Mouse (Mus musculus) limb, embryonic 11.5 days (tissue): ENCODE data around the gene Mboat1. TPM values are rescaled to one million over a fixed set of nuclear protein-coding genes. Genes with fewer than 3 reads are reported as not detected.

ENCODE experiments used
- ATAC-seq: fragments of 200-750 bp; cut with Nextera tagmentation; 2 replicates; pipeline ENCODE4 v1.8.0; 2017; ENCODE audit warnings: low read depth; ENCODE audit not compliant: insufficient number of reproducible peaks, low FRiP score, low TSS enrichment
- DNase-seq: peaks from one replicate; pipeline ENCODE4 v3.0.0-alpha.2; 2015; ENCODE audit warnings: low spot score
- H3K27ac ChIP-seq: fragments of 300-500 bp; sonication (generic); replicated peaks from 2 replicates; pipeline ENCODE4 v1.5.1; 2014; ENCODE audit warnings: low read depth, mild to moderate bottlenecking, low read length
- H3K27me3 ChIP-seq: fragments of 300-500 bp; sonication (generic); 2 replicates; pipeline ENCODE4 v1.6.1; 2014; ENCODE audit warnings: mild to moderate bottlenecking, low read length, mixed read lengths; ENCODE audit not compliant: control insufficient read depth, insufficient read depth
- H3K36me3 ChIP-seq: fragments of 300-500 bp; sonication (generic); 2 replicates; pipeline ENCODE4 v1.6.1; 2014; ENCODE audit warnings: mild to moderate bottlenecking, low read length, moderate library complexity, mixed read lengths; ENCODE audit not compliant: control insufficient read depth, insufficient read depth
- H3K4me1 ChIP-seq: fragments of 300-500 bp; sonication (generic); 2 replicates; pipeline ENCODE4 v1.6.1; 2014; ENCODE audit warnings: low read length, mixed read lengths; ENCODE audit not compliant: control insufficient read depth, insufficient read depth
- H3K4me2 ChIP-seq: fragments of 300-500 bp; sonication (generic); 2 replicates; pipeline ENCODE4 v1.6.1; 2014; ENCODE audit warnings: low read depth, mild to moderate bottlenecking, moderate library complexity; ENCODE audit not compliant: severe bottlenecking
- H3K4me3 ChIP-seq: fragments of 300-500 bp; sonication (generic); 2 replicates; pipeline ENCODE4 v1.5.1; 2014; ENCODE audit warnings: low read depth, low read length
- H3K9ac ChIP-seq: fragments of 300-500 bp; sonication (generic); 2 replicates; pipeline ENCODE4 v1.6.1; 2014; ENCODE audit warnings: mild to moderate bottlenecking, low read length
- H3K9me3 ChIP-seq: fragments of 300-500 bp; sonication (generic); 2 replicates; pipeline ENCODE4 v1.6.1; 2016; ENCODE audit warnings: low read length; ENCODE audit not compliant: control insufficient read depth
- WGBS: fragments of 180-500 bp; shearing (Covaris S2); extraction: QIAGEN DNeasy Blood & Tissue Kit; methylation state at CpG from one replicate; pipeline ENCODE4 v1.1.7; 2014; 5-methylcytosine and 5-hydroxymethylcytosine counted together
- polyA plus RNA-seq: library from polyadenylated mRNA; unstranded; fragments of >200 nt; fragmentation: Nextera tagmentation; extraction: Ambion mirVana; gene quantifications from 2 replicates; pipeline ENCODE4 v1.2.1, GENCODE M21; 2014

The Mboat1 gene
- polyA plus RNA-seq, 1 experiment from 2014 or later, result 4.4 TPM

DNA sequence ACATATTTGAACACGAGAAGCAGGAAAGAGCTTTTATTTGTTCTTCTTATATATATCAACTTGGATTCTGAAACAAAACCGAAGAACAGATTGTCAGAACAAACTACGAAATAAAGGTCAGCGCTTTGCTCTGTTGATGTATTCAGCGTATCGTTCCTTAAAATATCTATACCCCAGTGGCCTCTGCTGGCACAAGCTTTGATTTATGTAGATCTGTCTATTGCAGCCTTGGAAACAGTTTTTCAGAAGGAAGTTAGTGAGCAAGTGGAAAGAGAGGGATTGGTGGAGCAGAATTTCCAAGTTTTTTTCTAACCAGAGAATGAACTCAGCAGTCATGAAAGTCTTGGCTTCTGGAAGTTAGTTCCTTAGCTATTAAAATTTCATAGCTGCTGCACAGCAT lies 103.1 kb downstream of the Mboat1 start:
- no peaks in the 10 kb centered on the region for H3K27me3 ChIP-seq
- H3K4me1 ChIP-seq, result no peaks in the 10 kb centered on the region
- no peak overlapping the region for H3K4me3 ChIP-seq
- no peak for DNase-seq
- H3K36me3 ChIP-seq, result no peaks in the 10 kb centered on the region
- H3K9ac ChIP-seq, result no peak overlapping the region
- WGBS, result 89% methylated on average over 6 of the region's 6 CpGs
- H3K4me2 ChIP-seq, result no peak overlapping the region
- no peak overlapping the region for H3K27ac ChIP-seq
- no peaks in the 10 kb centered on the region for H3K9me3 ChIP-seq
- ATAC-seq, result no peak

DNA sequence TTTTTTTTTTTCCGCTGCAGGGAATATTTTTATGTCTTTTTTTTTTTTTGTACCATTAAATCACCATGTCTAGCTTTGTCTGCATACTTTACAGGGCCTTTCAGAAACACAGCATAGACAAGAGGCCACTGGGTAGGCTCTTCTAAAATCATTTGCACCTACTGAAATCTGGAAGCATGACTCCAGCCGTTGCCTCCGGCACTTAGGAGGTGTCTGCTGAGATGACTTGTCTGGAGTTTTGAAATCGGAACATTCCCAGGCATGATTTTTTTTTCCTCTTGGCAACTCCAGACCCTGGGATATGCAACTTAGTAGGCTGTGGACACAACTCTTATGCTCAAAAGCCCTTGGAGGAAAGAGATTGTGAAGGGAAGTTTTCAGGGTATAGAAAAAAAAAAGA lies 109.3 kb downstream of the Mboat1 start:
- Histone ChIP-seq H3K9me3 (no peaks in the 10 kb centered on the region), H3K27me3 (no peaks in the 10 kb centered on the region), H3K4me2 (no peak overlapping the region), H3K36me3 (no peaks in the 10 kb centered on the region), H3K4me1 (0 out of 2 replicates have a peak, but pooled peaks cover 5% of the 10 kb centered on the region), H3K4me3 (no peak overlapping the region), H3K9ac (no peak overlapping the region), H3K27ac (no peak overlapping the region)
- ATAC-seq (no peak), DNase-seq (no peak)
- WGBS, result 83% methylated on average over 4 of the region's 4 CpGs

DNA sequence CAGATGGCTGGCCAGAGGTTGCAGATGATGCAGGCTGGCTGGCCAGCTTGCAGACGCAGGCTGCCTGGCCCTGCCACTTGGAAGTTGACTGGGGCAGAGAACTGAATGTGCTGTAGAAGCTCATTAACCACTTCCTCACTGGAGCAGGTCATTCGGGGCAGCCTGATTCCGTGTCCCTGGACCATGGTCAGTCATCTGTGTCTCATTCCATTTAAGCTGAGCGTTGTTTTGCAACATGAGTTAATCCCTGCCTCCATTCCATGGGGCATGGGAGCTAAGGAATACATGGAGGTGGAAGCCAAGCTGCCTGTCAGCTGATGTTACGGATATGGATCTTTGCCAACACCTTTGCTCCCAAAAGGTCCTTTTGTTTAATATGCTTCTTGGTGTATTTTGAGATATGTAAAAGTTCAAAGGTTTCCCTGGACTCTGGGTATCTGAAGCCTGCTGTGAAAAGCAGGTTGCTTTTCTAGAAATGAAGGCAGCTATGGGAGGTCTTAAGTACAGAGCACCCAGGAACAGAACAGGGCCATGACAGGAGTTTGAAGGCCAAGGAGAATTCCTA lies 114.1 kb downstream of the Mboat1 start:
- ATAC-seq, result no peak
- no peak for DNase-seq
- no peaks in the 10 kb centered on the region for H3K36me3 ChIP-seq
- no peaks in the 10 kb centered on the region for H3K9me3 ChIP-seq
- 40% methylated on average over 5 of the region's 5 CpGs for WGBS
- H3K27me3 ChIP-seq, result no peaks in the 10 kb centered on the region
- no peak overlapping the region for H3K4me3 ChIP-seq
- H3K4me2 ChIP-seq, result no peak overlapping the region
- H3K9ac ChIP-seq, result no peak overlapping the region
- H3K27ac ChIP-seq, result no peak overlapping the region
- H3K4me1 ChIP-seq, result peaks cover 11% of the 10 kb centered on the region; the same call in 1 of the 2 replicates

DNA sequence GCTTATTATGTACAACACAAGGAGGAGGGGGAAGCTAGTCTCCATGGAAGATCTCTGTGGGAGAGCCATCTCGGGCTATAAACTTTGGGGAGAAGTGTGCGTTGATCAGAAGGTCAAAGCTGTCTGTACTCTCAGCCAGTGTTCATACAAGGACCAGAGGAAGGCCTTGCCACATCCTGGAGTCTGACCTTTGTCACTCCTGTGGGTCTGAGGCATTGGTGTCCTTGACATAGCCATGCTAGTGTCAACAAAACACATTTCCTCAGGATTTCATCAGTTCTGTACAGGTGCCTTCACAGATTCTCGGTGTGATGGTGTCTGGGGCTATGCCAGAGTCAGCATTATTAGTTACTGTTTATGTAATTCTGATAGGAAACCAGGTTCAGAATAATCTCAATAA lies 115.1 kb downstream of the Mboat1 start:
- no peaks in the 10 kb centered on the region for H3K9me3 ChIP-seq
- WGBS, result 80% methylated on average over 3 of the region's 3 CpGs
- no peaks in the 10 kb centered on the region for H3K27me3 ChIP-seq
- H3K4me3 ChIP-seq, result no peak overlapping the region
- no peak for DNase-seq
- H3K9ac ChIP-seq, result no peak overlapping the region
- H3K36me3 ChIP-seq, result no peaks in the 10 kb centered on the region
- no peak overlapping the region for H3K27ac ChIP-seq
- H3K4me1 ChIP-seq, result peaks cover 11% of the 10 kb centered on the region; the same call in 1 of the 2 replicates
- no peak for ATAC-seq
- no peak overlapping the region for H3K4me2 ChIP-seq

DNA sequence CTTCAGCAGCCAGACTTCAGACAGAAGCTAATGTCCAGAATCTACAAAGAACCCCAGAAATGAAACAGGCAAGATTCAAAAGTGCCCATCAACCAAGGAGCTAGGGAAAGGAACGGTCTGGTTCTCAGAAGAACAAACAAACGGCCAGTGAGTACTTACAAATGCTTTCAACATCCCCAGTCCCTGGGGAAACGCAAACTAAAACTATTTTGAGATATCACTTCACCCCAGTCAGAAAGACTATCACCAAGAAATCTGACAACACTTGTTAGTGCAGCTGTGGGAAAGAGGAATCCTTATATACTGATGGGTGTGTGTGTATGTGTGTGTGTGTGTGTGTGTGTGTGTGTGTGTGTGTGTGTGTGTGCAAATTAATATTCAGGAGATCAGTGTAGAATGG lies 116.4 kb downstream of the Mboat1 start:
- Histone ChIP-seq H3K4me2 (no peak overlapping the region), H3K4me1 (peaks cover 11% of the 10 kb centered on the region; the same call in 1 of the 2 replicates), H3K27me3 (no peaks in the 10 kb centered on the region), H3K9me3 (no peaks in the 10 kb centered on the region), H3K9ac (no peak overlapping the region), H3K36me3 (no peaks in the 10 kb centered on the region), H3K27ac (no peak overlapping the region), H3K4me3 (no peak overlapping the region)
- no peak for ATAC-seq
- 67% methylated on average over 3 of the region's 3 CpGs for WGBS
- DNase-seq, result no peak

DNA sequence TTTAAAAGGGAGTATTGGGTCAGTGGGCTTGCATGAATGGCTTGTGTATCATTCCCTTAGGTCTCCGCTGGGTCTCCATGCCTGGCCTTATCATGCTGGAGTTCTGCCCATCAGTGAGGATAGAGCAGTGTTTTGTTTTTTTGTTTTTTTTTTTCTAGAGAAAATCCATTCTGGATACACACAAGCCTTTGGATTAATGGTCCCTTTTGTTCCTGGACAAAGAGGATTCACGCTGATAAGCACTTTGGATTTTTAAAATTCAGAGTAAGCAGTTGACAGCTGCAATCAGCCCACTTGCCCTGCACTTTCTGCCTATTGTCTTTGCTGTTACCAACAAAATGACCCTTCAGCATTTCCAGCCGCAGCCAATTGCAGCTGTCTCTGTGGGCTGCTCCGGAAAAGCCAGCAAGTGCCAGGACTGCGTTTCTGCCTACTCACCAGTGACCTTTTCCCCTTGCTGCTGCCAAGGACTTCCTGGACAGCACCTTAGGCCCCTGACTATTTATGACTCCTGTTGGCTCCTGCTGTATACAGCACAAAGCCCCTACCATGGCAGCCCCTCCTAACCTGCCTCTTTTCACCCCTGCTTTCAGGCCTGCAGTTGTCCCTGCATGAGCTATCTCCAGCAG lies 117.5 kb downstream of the Mboat1 start:
- Histone ChIP-seq H3K9ac (no peak overlapping the region), H3K36me3 (no peaks in the 10 kb centered on the region), H3K27ac (no peak overlapping the region), H3K4me2 (no peak overlapping the region), H3K4me3 (no peak overlapping the region), H3K9me3 (no peaks in the 10 kb centered on the region), H3K4me1 (peaks cover 11% of the 10 kb centered on the region; the same call in 1 of the 2 replicates), H3K27me3 (no peaks in the 10 kb centered on the region)
- WGBS, result 33% methylated on average over 5 of the region's 5 CpGs
- DNase-seq (peak; percentile 35), ATAC-seq (no peak)

DNA sequence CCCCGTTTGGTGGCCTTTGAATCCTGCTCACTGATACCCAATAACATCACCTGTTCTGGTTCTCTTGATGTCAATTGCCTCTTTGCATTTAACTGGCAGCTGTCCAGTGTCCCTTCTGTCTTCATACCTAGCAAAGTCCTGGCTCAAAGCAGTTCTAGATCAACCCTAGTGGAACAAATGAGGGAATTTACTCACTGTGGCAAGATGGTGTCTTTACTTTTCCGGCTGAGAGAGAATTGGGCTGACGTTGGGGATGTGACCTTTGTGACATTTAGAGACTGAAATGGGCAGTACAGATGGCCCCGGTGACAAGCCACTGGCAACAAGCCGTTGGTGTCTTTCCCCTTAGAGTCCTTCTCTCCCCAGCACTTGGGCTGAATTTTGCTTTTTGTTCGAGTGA lies 118.1 kb downstream of the Mboat1 start:
- WGBS, result 74% methylated on average over 6 of the region's 6 CpGs
- no peak for ATAC-seq
- H3K36me3 ChIP-seq, result no peaks in the 10 kb centered on the region

DNA sequence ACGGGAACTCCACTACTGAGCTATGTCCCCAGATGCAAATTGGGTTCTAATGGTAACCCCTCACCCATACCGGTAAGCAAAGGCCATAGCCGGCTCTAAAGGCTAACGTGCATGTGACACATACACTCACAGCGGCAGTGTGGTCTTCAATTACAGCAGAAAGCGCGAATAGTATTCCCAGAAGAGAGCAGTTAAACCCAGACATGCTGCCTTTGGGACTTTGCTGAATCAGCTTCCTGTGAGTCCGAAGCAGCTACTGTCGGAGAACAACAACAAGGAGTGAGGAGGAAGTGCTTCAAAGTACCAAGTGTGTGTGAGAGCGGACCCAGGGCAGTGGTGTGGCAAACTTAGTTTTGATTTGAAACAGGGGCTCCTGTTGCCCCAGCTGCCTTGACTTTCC lies 122.5 kb downstream of the Mboat1 start:
- ATAC-seq (no peak), DNase-seq (no peak)
- Histone ChIP-seq H3K4me3 (no peak overlapping the region), H3K4me1 (peaks cover 3% of the 10 kb centered on the region; the same call in 1 of the 2 replicates), H3K27ac (no peak overlapping the region), H3K27me3 (no peaks in the 10 kb centered on the region), H3K9ac (no peak overlapping the region), H3K4me2 (no peak overlapping the region), H3K36me3 (no peaks in the 10 kb centered on the region), H3K9me3 (no peaks in the 10 kb centered on the region)
- 75% methylated on average over 10 of the region's 10 CpGs for WGBS

More for the DNA sequence above, 118.1 kb downstream of the Mboat1 start:
- H3K4me2 ChIP-seq, result no peak overlapping the region
- H3K4me1 ChIP-seq, result peaks cover 11% of the 10 kb centered on the region; the same call in 1 of the 2 replicates
- no peaks in the 10 kb centered on the region for H3K27me3 ChIP-seq
- no peak overlapping the region for H3K27ac ChIP-seq
- no peaks in the 10 kb centered on the region for H3K9me3 ChIP-seq
- no peak for DNase-seq
- H3K9ac ChIP-seq, result no peak overlapping the region
- H3K4me3 ChIP-seq, result no peak overlapping the region
